Mouse (Mus musculus): ENCODE results near the gene Oxct2a.

GRCm38 (mm10) chr4:123331326-123331725 is 7.9 kb upstream of the Oxct2a start:
- no peak for TF ChIP-seq CTCF (conservative IDR thresholded peaks at IDR 0.05 in 1 of 2, IDR thresholded peaks at IDR 0.05 in 1 of 2; ENCODE audit: low read depth in 2 of 2, low read length in 2 of 2)
- no peak for TF ChIP-seq ZKSCAN1 (IDR thresholded peaks at IDR 0.05; ENCODE audit: borderline replicate concordance, low read depth, low read length)
- TF ChIP-seq USF1 (IDR thresholded peaks at IDR 0.05; ENCODE audit: low read depth, low read length) = no peak
- TF ChIP-seq HCFC1 (IDR thresholded peaks at IDR 0.05; ENCODE audit: low read depth, low read length) = no peak
- no peak for TF ChIP-seq ZMIZ1 (IDR thresholded peaks at IDR 0.05; ENCODE audit: low read depth, low read length)
